Mouse (Mus musculus) kidney, adult 2 months (tissue): ENCODE data around the gene Chaf1a.

ENCODE experiments used
- CTCF ChIP-seq: fragments of 200-500 bp; conservative IDR thresholded peaks from 2 replicates; pipeline ENCODE4 v1.5.1; 2011; ENCODE audit warnings: low read depth, mild to moderate bottlenecking, control low read depth, low read length, moderate library complexity, mixed read lengths; ENCODE audit not compliant: insufficient read depth, insufficient read length
- POLR2A ChIP-seq: fragments of 200-500 bp; IDR thresholded peaks from one replicate; pipeline ENCODE4 v1.6.1; 2011; ENCODE audit warnings: low read depth, low read length, control low read depth

GRCm38 (mm10) chr17:56021161-56021910 lies 18.9 kb upstream of the Chaf1a start:
- TF ChIP-seq CTCF = 0 out of 2 replicates have a peak, but pooled peaks have one; percentile 17
- no peak for TF ChIP-seq POLR2A
